ENCODE assay signal across 8 mouse cellular contexts in the genomic region with DNA sequence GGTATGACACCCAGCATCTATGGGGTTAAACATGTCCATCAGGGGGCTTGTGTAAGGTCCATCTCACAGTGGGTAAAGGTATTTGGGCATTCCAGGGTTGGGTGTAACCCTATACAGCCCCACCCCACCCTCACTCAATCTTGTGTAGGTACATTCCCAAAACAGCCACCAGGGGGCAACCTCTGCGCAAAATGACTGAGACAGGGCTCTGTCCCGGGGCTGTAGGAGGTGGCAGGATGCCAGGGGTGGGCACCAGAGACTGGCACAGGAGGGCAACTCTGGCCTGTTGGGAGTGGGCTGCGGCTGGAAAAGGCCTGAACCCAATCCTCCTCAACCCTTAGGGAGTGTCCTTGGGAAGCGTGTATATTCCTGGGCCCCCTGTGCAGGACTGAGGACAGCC. TPM values are rescaled to one million over a fixed set of nuclear protein-coding genes. Genes with fewer than 3 reads are reported as not detected.
DNase-seq lines count a peak whose midpoint lies in the region; ATAC-seq lines count a peak whose summit lies in the region.

No protein-coding gene starts in this region.

- DNase-seq in heart, adult 11 months = peak; percentile 97
- no peak for DNase-seq in heart, adult 8-10 months (ENCODE audit: low spot score)
- DNase-seq in T-cell, adult 2 months (ENCODE audit: low spot score) = peak; percentile 78
- DNase-seq in cerebellum, postnatal 4 days (ENCODE audit: low spot score in 2 of 2) = peak; percentile 57 to 80
- DNase-seq in gastrocnemius, postnatal 4 days (ENCODE audit: low spot score in 2 of 2) = peak; percentile 60 to 65
- DNase-seq in layer of hippocampus, adult 9-10 months (ENCODE audit: low spot score) = peak; percentile 45
- DNase-seq in spleen, adult 18-20 months = peak; percentile 45 to 76

- ATAC-seq in megakaryocyte progenitor cell, adult 5-6 weeks (replicated peaks; ENCODE audit: poor library complexity) = peak; percentile 77

RNA-seq across cellular contexts. Expression of a gene that starts 2.0 kb away (rescaled TPM):
- total RNA-seq in heart, adult 8-10 months (2022) = 10 to 100 TPM; 19.3 to 24.6 (median 20.6) TPM
- 10 to 100 TPM; 26.7 to 32.1 TPM for total RNA-seq in gastrocnemius, postnatal 4 days (2021)
- total RNA-seq in megakaryocyte progenitor cell, adult 5-6 weeks (2015) = not detected in 2 replicates
- total RNA-seq in megakaryocyte progenitor cell, adult 5-6 weeks (2017) = not detected in 2 replicates

RNA-seq across cellular contexts. Expression of a gene that starts 8.3 kb away (rescaled TPM):
- 1 to 10 TPM; 1.8 to 4.3 (median 2.4) TPM for total RNA-seq in heart, adult 8-10 months (2022)
- total RNA-seq in gastrocnemius, postnatal 4 days (2021) = 1 to 10 TPM in 1 of 2 experiments, under 1 TPM in 1; 0.96 to 1.4 TPM
- total RNA-seq in megakaryocyte progenitor cell, adult 5-6 weeks (2015) = 0.39 and 0.52 TPM in 2 replicates
- 0.87 and 1.0 TPM in 2 replicates for total RNA-seq in megakaryocyte progenitor cell, adult 5-6 weeks (2017)

RNA-seq across cellular contexts. Expression of a gene that starts 28.7 kb away (rescaled TPM):
- 1 to 10 TPM; 5.6 to 6.5 (median 6.2) TPM for total RNA-seq in heart, adult 8-10 months (2022)
- total RNA-seq in gastrocnemius, postnatal 4 days (2021) = 10 to 100 TPM; 17.1 to 20.6 TPM
- 64.3 and 68.9 TPM in 2 replicates for total RNA-seq in megakaryocyte progenitor cell, adult 5-6 weeks (2015)
- 56.8 and 63.6 TPM in 2 replicates for total RNA-seq in megakaryocyte progenitor cell, adult 5-6 weeks (2017)

RNA-seq across cellular contexts. Expression of a gene that starts 40.0 kb away (rescaled TPM):
- total RNA-seq in heart, adult 8-10 months (2022) = 1 to 10 TPM; 3.4 to 8.1 (median 4.3) TPM
- 10 to 100 TPM; 12.5 TPM for total RNA-seq in gastrocnemius, postnatal 4 days (2021)
- total RNA-seq in megakaryocyte progenitor cell, adult 5-6 weeks (2015) = 26.6 and 48.3 TPM in 2 replicates
- total RNA-seq in megakaryocyte progenitor cell, adult 5-6 weeks (2017) = 16.4 and 26.7 TPM in 2 replicates

Comparison
In these comparisons a context has a peak if more than half of its experiments do, and no peak if none do; other contexts are left out.
1. RNA of a gene that starts 2.0 kb away (total RNA-seq): 26.7 to 32.1 TPM in gastrocnemius, postnatal 4 days and 19.3 to 24.6 TPM in heart, adult 8-10 months; not detected in megakaryocyte progenitor cell, adult 5-6 weeks; every median in the first group is over 10 times any median in the second.